Mouse (Mus musculus) spleen, adult 2 months (tissue): ENCODE measurements around the gene Slc8b1. TPM values are rescaled to one million over a fixed set of nuclear protein-coding genes. Genes with fewer than 3 reads are reported as not detected.

ENCODE experiments used
- DNase-seq, 2 experiments: peaks; one replicate each; pipeline versions ENCODE4 v3.0.0 to v3.0.0-alpha.2; 2012 to 2021; ENCODE audit warnings: low spot score in 2 of 2, low read depth in 1 of 2
- H3K27ac ChIP-seq: fragments of 200-500 bp; 2 replicates; pipeline ENCODE4 v1.5.1; 2012; ENCODE audit warnings: low read length, inconsistent platforms; ENCODE audit not compliant: insufficient read depth
- H3K27me3 ChIP-seq: fragments of 200-500 bp; 2 replicates; pipeline ENCODE4 v1.6.1; 2012; ENCODE audit warnings: mild to moderate bottlenecking, moderate library complexity, low read length, inconsistent platforms; ENCODE audit not compliant: control insufficient read depth, insufficient read depth
- H3K36me3 ChIP-seq: fragments of 200-500 bp; 2 replicates; pipeline ENCODE4 v1.6.1; 2012; ENCODE audit warnings: mild to moderate bottlenecking, low read length, inconsistent platforms; ENCODE audit not compliant: control insufficient read depth, insufficient read depth
- H3K4me1 ChIP-seq: fragments of 200-500 bp; 2 replicates; pipeline ENCODE4 v1.6.1; 2011; ENCODE audit warnings: inconsistent platforms; ENCODE audit not compliant: control insufficient read depth, insufficient read depth, insufficient read length
- H3K4me3 ChIP-seq: fragments of 200-500 bp; 2 replicates; pipeline ENCODE4 v1.5.1; 2011; ENCODE audit warnings: mild to moderate bottlenecking, inconsistent platforms; ENCODE audit not compliant: insufficient read depth, insufficient read length; ENCODE audit errors: extremely low read depth
- CTCF ChIP-seq: fragments of 200-500 bp; IDR thresholded peaks from 2 replicates; pipeline ENCODE4 v1.5.1; 2011; ENCODE audit warnings: mild to moderate bottlenecking, inconsistent platforms; ENCODE audit not compliant: insufficient read depth, insufficient read length, insufficient replicate concordance; ENCODE audit errors: extremely low read depth
- POLR2A ChIP-seq: fragments of 200-500 bp; IDR thresholded peaks from 2 replicates; pipeline ENCODE4 v1.6.1; 2011; ENCODE audit warnings: low read depth, low read length, inconsistent platforms
- WGBS: fragments of 180-500 bp; shearing (Covaris S2); methylation state at CpG from one replicate; pipeline ENCODE4 v1.1.7; 2018; 5-methylcytosine and 5-hydroxymethylcytosine counted together
- polyA plus RNA-seq: library from polyadenylated mRNA; depleted of rRNA; stranded (reverse); fragments of >200 nt; gene quantifications from 2 replicates; pipeline ENCODE4 v1.2.3, GENCODE M21; 2012; rRNA removed

Slc8b1 gene
- 52.0 and 56.4 TPM in 2 replicates for polyA plus RNA-seq

DNA sequence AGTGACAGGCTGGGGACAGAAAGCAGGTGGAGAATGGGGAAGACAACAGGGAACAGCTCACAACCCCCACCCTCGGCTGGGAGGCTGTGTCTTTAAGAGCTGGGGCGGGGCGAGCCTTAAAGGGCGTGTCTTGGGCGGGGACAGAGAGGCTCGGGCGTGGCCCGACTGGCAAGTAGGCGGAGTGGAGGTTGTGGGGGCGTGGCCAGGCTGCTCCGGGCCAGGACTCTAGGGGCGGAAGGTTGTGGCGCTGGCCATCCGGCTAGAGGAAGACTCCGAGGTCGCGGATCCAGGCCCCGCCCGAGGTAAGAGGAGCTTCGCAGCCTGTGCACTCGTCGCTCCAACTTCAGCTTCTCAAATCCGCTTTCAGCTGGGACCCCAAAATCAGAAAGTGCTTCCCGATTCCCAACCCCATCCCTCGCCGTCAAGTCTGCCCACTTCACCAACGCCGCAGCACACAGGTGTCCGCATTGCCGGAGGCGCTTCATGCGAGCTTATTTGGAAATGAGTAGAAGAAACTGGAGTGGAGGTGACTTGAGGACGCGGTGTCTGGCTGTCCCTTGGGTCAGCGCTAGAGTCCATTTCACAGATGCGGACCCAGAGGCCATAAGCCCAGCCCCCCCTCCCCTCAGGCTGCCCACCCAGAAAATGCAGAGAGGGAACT, at the start of gene Slc8b1:
Gene Slc8b1 (plus strand): TSS at position 187 of the 661 bp plus-strand sequence.
- DNase-seq, result peak; percentile 82 to 96
- peak; percentile 66 for TF ChIP-seq POLR2A
- no peak for TF ChIP-seq CTCF
- peak within 1 kb of the TSS; percentile 83 for H3K4me3 ChIP-seq
- H3K36me3 ChIP-seq, result no peaks in the 10 kb centered on the region; the same call in 1 of the 2 replicates
- H3K27ac ChIP-seq, result peak within 1 kb of the TSS; percentile 73
- H3K27me3 ChIP-seq, result no peaks in the 10 kb centered on the region
- H3K4me1 ChIP-seq, result peaks cover 4% of the 10 kb centered on the region; the same call in 1 of the 2 replicates
- WGBS, result 1% methylated on average over 36 of the region's 36 CpGs

DNA sequence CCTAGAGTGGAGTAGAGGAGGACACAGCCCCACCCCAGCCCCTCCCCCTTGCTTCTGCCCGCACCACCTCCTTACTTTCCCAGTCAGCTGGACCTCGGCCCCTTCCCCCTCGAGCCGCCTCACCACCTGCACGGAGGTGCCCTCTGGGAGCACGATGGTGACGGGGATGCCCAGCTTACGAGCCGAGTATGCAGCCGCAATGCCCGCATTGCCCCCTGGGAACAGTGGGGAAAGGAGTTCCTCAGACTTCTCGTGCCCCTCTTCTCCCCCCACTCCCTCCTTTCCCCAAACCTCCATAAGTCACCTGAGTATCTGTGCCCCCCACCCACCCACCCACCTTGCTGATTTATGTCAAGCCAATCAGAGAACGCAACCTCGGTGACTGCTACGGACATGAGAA, 49.1 kb upstream of the Slc8b1 start:
- no peak for TF ChIP-seq CTCF
- TF ChIP-seq POLR2A, result no peak
- no peak overlapping the region for H3K27ac ChIP-seq
- DNase-seq, result no peak
- 78% methylated on average over 15 of the region's 15 CpGs for WGBS
- H3K4me1 ChIP-seq, result no peaks in the 10 kb centered on the region
- no peak overlapping the region for H3K4me3 ChIP-seq
- H3K27me3 ChIP-seq, result no peaks in the 10 kb centered on the region
- H3K36me3 ChIP-seq, result no peaks in the 10 kb centered on the region

DNA sequence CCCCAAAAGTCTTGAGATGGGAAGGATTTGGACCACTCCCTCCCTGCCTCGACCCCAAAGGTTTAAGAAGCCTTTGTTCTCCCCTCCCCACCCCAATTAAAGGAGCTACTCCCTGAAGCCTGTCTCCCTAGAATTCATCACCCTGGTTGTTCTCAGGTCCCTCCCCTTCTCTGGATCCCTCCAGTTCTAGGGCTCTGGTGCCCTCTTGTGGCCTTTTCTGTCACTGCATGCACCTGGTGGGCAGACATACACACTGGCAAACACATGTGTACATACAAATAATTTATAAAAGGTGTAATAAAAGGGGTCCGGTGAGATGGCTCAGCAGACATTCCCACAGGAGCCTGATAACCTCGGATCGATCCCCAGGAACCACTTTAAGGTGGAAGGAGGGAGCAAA, 46.6 kb upstream of the Slc8b1 start:
- Histone ChIP-seq H3K27ac (no peak overlapping the region), H3K27me3 (no peaks in the 10 kb centered on the region), H3K4me3 (no peak overlapping the region), H3K4me1 (no peaks in the 10 kb centered on the region), H3K36me3 (no peaks in the 10 kb centered on the region)
- 84% methylated on average over 4 of the region's 4 CpGs for WGBS
- no peak for DNase-seq
- TF ChIP-seq POLR2A (no peak), CTCF (no peak)

DNA sequence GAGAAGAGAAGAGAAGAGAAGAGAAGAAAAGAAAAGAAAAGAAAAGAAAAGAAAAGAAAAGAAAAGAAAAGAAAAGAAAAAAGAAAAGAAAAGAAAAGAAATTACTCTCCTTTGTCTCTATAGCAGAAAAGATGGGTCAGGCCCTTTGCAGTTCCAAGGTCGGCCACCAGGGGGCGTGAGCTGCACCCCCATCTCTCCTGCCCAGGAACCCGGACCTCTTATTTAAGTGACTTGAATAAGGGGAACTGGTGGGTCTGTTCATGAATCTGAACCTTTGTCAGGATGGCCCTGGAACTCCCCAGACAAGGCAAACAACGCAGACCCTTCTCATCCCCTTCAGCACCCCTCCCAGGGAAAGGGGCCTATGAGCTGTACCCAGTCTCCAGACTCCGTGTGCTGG, 45.9 kb upstream of the Slc8b1 start:
- no peaks in the 10 kb centered on the region for H3K4me1 ChIP-seq
- no peaks in the 10 kb centered on the region for H3K27me3 ChIP-seq
- no peaks in the 10 kb centered on the region for H3K36me3 ChIP-seq
- DNase-seq, result peak in 1 of 2 experiments; percentile 26
- no peak overlapping the region for H3K27ac ChIP-seq
- WGBS, result 42% methylated on average over 5 of the region's 5 CpGs
- H3K4me3 ChIP-seq, result no peak overlapping the region
- peak; percentile 76 for TF ChIP-seq CTCF
- no peak for TF ChIP-seq POLR2A

GRCm38 (mm10) chr5:120465860-120466259, 45.1 kb upstream of the Slc8b1 start:
- Histone ChIP-seq H3K36me3 (no peaks in the 10 kb centered on the region), H3K27ac (no peak overlapping the region), H3K27me3 (no peaks in the 10 kb centered on the region), H3K4me3 (no peak overlapping the region), H3K4me1 (no peaks in the 10 kb centered on the region)
- WGBS, result 40% methylated on average over 6 of the region's 6 CpGs
- no peak for DNase-seq
- no peak for TF ChIP-seq POLR2A

DNA sequence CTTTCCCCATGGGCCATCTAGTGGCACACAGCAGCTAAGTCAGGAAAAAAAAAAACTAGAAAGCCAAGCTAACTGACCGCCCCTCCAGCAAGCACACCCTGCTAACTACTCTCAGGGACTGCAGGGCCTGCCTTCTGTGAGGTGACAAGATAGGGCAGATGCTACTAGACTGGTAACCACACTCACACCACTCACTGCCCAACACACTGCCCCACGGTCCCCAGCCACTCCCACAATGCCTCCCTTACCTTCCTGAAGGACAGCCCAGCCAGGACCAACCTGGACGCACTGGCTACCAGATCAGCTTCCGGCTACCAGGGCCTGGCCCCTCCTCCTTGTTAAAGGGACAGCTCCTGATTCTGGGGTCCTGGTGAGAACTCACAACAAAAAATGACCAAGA, 43.9 kb upstream of the Slc8b1 start:
- no peaks in the 10 kb centered on the region for H3K4me1 ChIP-seq
- TF ChIP-seq CTCF (no peak), POLR2A (no peak)
- 59% methylated on average over 4 of the region's 4 CpGs for WGBS
- DNase-seq, result no peak
- no peak overlapping the region for H3K27ac ChIP-seq
- no peaks in the 10 kb centered on the region for H3K36me3 ChIP-seq
- no peak overlapping the region for H3K4me3 ChIP-seq
- H3K27me3 ChIP-seq, result no peaks in the 10 kb centered on the region

- Histone ChIP-seq H3K27me3 (no peaks in the 10 kb centered on the region), H3K4me3 (no peak overlapping the region), H3K4me1 (no peaks in the 10 kb centered on the region), H3K36me3 (no peaks in the 10 kb centered on the region), H3K27ac (no peak overlapping the region)
- no peak for DNase-seq
- WGBS, result 85% methylated on average over 5 of the region's 5 CpGs
- no peak for TF ChIP-seq CTCF
- TF ChIP-seq POLR2A, result no peak
Measured at GRCm38 (mm10) chr5:120468336-120468735, 42.6 kb upstream of the Slc8b1 start.
